Mouse (Mus musculus) megakaryocyte, embryonic 14.5 days (primary cell): Measurements from ENCODE around the gene Cacng4.

Source experiments
- FLI1 ChIP-seq: IDR thresholded peaks from 2 replicates; pipeline ENCODE4 v1.6.1; 2012; ENCODE audit warnings: low read length, inconsistent platforms, mixed read lengths
- GATA1 ChIP-seq: IDR thresholded peaks from 3 replicates; pipeline ENCODE4 v1.6.1; 2012; ENCODE audit warnings: mixed read lengths, low read length, inconsistent platforms, borderline replicate concordance

DNA sequence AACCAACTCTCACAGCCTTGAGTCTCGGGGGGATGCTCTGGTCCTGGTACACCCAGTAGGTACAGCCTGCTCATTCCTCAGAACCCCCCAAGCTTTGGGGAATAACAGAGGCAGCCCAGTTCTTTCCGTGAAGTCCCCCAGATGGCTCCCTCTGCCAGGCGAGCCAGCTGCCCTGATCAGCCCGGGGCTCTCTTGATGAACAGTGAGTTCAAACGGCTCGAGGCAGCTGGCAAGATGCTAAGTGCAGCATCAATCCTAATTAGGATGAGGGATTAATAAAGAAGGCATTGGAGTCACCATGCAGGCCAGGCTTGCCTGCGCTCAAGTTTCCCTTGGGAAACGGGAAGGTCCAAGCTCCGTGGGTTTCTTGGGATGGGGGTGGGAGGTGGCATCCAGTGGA is 2.2 kb downstream of the Cacng4 start:
- TF ChIP-seq FLI1, result no peak
- TF ChIP-seq GATA1, result no peak
